Mouse (Mus musculus) spleen, adult 18-20 months (tissue): Measurements from ENCODE around the gene Hist1h2bn.
A peak's percentile ranks its signal among the peaks of the same experiment; 100 is the strongest.
"Not testable (repeated sequence)": the region's sequence is repeated elsewhere in the genome, so short reads cannot be mapped to it uniquely, and the experiment has no call there.

ENCODE experiments used
- DNase-seq, 2 experiments: peaks; one replicate each; pipeline ENCODE4 v3.0.0; 2022; ENCODE audit warnings: mixed read lengths in 2 of 2

Gene Hist1h2bn

DNA sequence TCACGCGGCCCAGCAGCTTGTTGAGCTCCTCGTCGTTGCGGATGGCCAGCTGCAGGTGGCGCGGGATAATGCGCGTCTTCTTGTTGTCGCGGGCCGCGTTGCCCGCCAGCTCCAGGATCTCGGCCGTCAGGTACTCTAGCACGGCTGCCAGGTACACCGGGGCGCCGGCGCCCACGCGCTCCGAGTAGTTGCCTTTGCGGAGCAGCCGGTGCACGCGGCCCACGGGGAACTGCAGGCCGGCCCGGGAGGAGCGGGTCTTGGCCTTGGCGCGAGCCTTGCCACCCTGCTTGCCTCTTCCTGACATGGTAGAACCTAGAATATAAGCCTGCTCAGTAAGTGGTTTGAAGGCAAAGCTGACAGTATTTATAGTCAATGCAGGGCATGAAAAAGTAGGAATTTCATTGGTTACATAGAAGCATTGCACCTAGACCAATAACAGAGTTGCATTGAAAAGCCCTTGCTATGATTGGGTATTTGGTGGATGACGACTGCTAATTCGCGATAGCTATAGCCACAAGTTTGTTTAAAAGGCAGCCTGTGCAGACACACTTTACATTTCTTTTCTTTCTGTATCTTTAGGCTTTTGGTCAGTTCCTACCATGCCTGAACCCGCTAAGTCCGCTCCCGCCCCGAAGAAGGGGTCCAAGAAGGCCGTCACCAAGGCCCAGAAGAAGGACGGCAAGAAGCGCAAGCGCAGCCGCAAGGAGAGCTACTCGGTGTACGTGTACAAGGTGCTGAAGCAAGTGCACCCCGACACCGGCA, at the start of gene Hist1h2bn, which contains the start of gene Hist1h2ak:
Hist1h2bn (plus strand) TSS at position 600 of the 762 bp plus-strand sequence.
Hist1h2ak (minus strand) TSS at position 304 of the 762 bp plus-strand sequence.
- DNase-seq = peak; percentile 45 to 46

GRCm38 (mm10) chr13:21706669-21707068, 47.3 kb upstream of the Hist1h2bn start:
- DNase-seq = no peak

DNA sequence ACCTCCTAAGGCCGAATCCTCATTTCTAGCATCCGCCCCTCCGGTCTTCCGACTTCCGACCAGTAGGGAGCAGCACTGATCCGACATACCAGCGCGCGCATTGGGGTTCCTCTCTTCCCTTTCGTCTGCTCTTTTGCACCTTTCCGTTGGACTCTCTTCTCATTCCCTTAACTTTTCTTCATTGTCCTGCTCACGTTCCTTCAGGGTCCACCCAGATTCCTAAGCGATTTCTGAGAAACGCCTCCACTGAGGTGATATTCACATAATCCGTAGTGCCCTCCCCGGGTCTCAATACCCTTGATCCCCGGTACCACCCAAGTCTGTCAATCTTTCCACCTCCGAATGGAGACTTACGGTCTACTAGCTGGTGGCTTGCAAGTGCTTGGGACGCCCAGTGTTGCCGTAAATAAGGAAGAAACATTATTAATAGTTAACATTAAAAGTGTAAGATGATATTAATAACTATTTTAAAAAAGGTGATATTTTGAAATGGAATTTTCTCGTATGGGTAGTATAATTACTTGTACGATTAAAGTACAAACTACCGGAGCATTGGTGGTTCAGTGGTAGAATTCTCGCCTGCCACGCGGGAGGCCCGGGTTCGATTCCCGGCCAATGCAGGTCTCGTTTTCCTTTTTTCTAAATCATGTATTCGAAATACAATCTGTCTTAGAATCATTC, 43.8 kb upstream of the Hist1h2bn start:
- DNase-seq = peak; percentile 75 to 88

DNA sequence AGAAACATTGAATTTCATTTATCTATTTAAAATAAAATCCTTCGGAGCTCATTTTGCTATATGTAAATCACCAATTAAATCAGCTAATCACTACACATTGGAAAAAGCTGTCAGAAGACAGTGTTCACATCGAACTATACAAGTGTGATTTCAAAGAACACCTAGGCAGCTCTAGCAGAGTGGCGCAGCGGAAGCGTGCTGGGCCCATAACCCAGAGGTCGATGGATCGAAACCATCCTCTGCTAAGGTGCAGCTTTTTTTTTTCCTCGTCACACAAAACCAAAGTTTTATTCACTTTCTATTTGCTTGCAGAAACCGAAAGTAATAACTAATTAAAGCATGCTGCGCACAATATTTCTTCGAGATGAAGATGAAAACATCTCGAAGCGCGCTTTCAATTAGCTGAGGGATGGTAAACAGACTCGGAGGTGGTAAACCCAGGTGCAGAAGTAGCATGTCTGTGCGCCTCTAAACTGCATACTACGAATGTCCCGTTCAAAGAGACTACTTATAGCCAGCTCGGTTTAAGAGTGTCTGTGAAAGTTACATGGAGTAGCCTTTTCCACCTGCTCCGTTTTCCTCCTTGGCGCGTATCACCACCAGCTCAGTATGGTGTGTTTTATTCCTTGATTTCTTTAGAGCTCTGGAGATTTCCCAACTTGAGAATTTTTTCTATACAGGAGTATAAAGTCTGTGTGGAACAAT, 43.0 kb upstream of the Hist1h2bn start:
- DNase-seq = peak; percentile 64 to 78

- DNase-seq = no peak
Observed at GRCm38 (mm10) chr13:21711698-21712097, 42.2 kb upstream of the Hist1h2bn start.

DNA sequence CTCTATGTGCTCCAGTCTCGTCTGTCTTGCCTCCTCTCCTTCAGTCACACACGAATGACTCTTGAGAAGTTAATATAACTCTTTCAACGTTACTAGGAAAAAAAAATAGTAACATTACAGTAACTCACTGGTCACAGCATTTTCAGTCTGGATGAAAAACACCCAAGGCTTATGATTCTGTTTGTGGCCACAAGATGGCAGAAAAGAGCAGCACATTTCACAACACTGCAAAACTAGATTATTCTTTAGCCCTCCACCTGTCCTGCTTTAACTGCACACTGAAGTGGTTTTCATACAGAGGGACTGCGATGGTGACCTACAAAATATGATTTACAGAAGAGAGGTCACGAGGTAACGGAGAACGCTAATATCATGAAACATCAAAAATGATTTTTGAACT, 39.2 kb upstream of the Hist1h2bn start:
- DNase-seq = peak in 1 of 2 experiments; percentile 55

DNA sequence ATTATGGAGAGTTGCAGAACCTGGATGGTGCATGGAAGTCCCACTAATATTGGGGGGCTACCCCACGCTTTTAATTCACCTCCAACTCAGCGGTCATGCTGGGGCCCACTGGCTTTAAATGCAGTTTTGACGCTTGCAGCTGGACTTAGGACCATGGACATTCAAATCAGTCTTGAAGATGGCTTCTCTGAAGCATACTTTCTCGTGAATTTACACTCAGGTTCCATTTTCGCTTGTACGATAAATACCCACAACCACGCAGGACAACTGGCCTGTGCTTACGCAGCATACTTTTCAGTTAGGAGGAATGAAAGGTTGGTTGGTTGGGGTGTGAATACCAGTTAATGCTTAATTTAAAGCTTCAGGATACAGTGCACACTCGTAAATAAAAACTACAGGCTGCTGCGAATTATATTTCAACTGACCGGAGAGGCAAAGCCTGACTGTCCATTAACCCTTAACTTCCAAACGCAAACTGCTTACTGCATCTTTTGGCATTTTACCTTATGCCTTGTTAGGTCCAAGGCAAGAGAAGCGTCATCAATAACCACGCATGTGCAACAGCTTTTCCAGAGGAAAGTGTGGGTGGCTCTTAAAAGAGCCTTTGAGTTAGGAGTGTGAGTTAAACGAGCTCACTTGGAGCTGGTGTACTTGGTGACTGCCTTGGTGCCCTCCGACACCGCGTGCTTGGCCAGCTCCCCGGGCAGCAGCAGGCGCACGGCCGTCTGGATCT, 38.6 kb upstream of the Hist1h2bn start:
- no peak for DNase-seq

DNA sequence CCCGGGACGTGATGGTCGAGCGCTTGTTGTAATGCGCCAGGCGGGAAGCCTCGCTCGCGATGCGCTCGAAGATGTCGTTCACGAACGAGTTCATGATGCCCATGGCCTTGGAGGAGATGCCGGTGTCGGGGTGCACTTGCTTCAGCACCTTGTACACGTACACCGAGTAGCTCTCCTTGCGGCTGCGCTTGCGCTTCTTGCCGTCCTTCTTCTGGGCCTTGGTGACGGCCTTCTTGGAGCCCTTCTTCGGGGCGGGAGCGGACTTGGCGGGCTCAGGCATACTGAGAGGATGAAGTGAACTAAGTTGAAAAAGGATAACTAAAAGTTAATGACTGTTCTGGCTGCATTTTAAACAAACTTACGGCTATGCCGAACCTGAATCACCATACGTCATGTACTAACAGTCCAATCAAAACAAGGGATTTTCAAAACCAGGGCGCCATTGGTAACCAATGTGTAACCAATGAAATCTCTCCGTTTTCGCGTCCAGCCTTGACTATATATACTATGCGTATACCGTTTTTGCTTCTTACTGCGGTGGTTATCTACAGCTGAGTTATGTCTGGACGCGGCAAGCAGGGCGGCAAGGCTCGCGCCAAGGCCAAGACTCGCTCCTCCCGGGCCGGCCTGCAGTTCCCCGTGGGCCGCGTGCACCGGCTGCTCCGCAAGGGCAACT, 37.9 kb upstream of the Hist1h2bn start, which contains the start of the genes Hist1h2bl and Hist1h2ai:
Hist1h2bl (minus strand) TSS at position 280 of the 676 bp plus-strand sequence.
Hist1h2ai (plus strand) TSS at position 559 of the 676 bp plus-strand sequence.
- DNase-seq = peak; percentile 56 to 66

DNA sequence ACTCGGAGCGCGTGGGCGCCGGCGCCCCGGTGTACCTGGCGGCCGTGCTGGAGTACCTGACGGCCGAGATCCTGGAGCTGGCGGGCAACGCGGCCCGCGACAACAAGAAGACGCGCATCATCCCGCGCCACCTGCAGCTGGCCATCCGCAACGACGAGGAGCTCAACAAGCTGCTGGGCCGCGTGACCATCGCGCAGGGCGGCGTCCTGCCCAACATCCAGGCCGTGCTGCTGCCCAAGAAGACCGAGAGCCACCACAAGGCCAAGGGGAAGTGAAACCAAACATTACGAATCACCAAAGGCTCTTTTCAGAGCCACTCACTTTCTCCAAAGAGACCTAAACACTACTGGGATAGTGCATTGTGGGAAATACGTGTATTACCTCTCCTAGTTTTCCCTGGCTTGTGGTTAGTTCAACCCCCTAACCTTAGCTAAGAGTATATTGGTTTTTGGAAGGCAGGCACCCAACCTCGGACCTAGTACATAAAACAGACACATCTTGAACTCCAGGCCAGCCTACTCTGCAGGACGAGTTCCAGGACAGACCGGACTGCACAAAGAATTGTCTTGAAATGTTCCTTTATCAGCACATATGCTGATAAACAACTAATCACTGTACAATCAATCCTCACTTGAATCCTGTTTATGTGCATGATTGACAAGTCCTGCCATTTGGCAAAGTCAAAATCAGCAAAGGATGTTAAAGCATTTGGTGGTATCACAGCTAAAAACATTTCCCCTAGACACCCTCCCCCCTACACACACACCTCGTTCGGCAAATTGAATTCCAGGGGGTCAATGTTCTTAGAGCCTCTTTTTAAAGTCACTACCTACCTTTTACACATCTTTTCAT, 37.2 kb upstream of the Hist1h2bn start:
- DNase-seq = peak in 1 of 2 experiments; percentile 14

- DNase-seq = peak; percentile 64 to 71
Observed at GRCm38 (mm10) chr13:21717397-21718357, 36.2 kb upstream of the Hist1h2bn start, which contains the start of gene Hist1h3h. Gene Hist1h3h, plus strand, starts transcription at chr13:21717659.

- DNase-seq = no peak
Observed at GRCm38 (mm10) chr13:21718381-21719080, 35.4 kb upstream of the Hist1h2bn start.

DNA sequence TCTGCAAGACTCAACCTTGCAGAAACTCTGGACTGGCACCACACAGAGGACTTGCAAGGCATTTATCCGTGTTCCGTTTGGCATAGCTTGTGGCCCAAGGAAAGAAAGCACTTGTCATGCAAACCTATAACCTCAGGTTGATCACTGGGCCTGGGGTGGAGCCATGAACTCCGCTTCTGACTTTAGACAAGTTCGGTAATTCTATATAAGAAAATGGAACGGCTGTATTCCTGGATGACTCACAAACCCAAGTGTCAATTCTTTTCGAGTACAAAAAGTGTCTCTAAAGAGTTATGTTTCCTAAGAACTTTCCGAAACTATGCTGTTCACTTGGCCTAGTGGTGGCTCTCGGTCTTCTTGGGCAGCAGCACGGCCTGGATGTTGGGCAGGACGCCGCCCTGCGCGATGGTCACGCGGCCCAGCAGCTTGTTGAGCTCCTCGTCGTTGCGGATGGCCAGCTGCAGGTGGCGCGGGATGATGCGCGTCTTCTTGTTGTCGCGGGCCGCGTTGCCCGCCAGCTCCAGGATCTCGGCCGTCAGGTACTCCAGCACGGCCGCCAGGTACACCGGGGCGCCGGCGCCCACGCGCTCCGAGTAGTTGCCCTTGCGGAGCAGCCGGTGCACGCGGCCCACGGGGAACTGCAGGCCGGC, 32.7 kb upstream of the Hist1h2bn start:
- DNase-seq = not testable (repeated sequence)

- peak; percentile 31 to 45 for DNase-seq
Observed at GRCm38 (mm10) chr13:21721757-21722372, 32.1 kb upstream of the Hist1h2bn start, which contains the start of gene Hist1h2bm. Gene Hist1h2bm, plus strand, starts transcription at chr13:21722044.

DNA sequence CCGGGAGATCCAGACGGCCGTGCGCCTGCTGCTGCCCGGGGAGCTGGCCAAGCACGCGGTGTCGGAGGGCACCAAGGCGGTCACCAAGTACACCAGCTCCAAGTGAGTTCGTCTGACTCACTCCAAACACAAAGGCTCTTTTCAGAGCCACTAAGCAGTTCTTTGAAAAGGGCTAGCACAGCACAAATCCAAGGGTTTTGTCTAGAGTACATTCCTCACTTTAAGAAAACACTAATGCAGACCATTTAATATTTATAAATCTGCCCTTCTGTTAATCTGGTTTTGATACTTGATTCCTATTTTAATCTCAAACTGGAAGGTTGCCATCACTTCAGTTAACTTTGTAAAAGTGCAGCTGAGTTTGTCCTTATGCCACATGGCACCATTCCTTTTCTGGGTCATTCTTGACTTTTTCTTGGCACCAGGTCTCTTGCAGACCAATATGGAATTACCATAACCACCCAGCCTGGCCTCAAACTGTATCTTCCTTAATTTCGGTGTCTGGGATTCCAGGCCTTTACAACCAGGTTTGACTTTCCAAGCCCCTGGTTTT, 31.5 kb upstream of the Hist1h2bn start:
- DNase-seq = no peak

- DNase-seq = no peak
Observed at GRCm38 (mm10) chr13:21722993-21723836, 30.7 kb upstream of the Hist1h2bn start.

GRCm38 (mm10) chr13:21727948-21728572, 25.9 kb upstream of the Hist1h2bn start:
- no peak for DNase-seq
